Mouse (Mus musculus): ENCODE measurements around the gene Ptprd. TPM values are rescaled to one million over a fixed set of nuclear protein-coding genes. Genes with fewer than 3 reads are reported as not detected.

Ptprd gene
- polyA plus RNA-seq, 1 experiment: 7.4 TPM

DNA sequence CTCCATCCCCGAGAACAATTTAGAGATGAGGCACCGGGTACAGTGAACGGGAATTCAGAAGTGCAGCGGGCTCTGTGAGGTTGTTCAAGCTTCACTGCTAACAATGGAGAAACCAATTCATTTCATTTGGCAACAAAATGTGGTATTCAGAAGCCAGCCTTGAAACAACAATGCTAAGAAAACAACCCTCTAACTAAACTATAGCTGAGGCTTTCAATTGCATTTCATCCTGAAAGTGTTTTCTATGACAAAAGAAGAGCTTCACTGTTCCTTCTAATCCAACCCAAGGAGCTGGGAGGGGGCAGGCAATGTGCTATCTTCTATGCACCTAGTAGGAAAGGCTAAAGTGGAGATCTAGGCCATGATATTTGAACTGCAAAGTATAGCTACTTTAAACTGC, 2217.2 kb downstream of the Ptprd start:
- Histone ChIP-seq H3K4me1 (ENCODE audit: control insufficient read depth, insufficient read depth, low read length) (no peaks in the 10 kb centered on the region), H3K4me3 (replicated peaks; ENCODE audit: control insufficient read depth, low read depth, low read length) (no peak overlapping the region)
- WGBS: 88% methylated on average over 4 of the region's 4 CpGs

DNA sequence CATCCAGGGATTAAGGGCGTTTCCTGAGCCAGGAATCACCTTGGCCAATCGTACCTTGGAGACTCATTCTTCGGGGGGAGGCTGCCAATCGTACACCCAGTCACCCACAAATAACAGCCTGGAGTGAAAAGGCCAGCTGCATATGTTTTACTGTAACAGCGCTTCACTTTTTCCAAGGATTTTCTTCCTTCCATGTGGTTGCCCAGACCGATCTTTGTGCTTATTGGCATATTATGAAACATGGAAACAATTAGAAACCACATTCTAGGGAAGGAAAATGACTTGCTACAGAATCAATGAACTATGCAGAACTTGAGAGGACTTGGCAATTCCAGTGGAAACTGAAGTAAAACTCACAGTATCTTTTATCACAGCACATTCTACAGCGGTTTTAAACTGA, 2218.7 kb downstream of the Ptprd start:
- H3K27ac ChIP-seq (ENCODE audit: control insufficient read depth, insufficient read depth, low read depth, low read length, poor library complexity): no peak overlapping the region
- H3K4me3 ChIP-seq (replicated peaks; ENCODE audit: control insufficient read depth, low read depth, low read length): no peak overlapping the region
- no peaks in the 10 kb centered on the region for H3K4me1 ChIP-seq (ENCODE audit: control insufficient read depth, insufficient read depth, low read length)
- TF ChIP-seq POLR2A (IDR thresholded peaks at IDR 0.05; ENCODE audit: borderline replicate concordance, control insufficient read depth, low read depth, low read length) (no peak), CTCF (IDR thresholded peaks at IDR 0.05; ENCODE audit: control insufficient read depth, insufficient read depth, low read length) (no peak)
- WGBS: 80% methylated on average over 7 of the region's 7 CpGs

More for the DNA sequence above, 2217.2 kb downstream of the Ptprd start:
- TF ChIP-seq CTCF (IDR thresholded peaks at IDR 0.05; ENCODE audit: control insufficient read depth, insufficient read depth, low read length): no peak
- no peak for TF ChIP-seq POLR2A (IDR thresholded peaks at IDR 0.05; ENCODE audit: borderline replicate concordance, control insufficient read depth, low read depth, low read length)
- H3K27ac ChIP-seq (ENCODE audit: control insufficient read depth, insufficient read depth, low read depth, low read length, poor library complexity): no peak overlapping the region

DNA sequence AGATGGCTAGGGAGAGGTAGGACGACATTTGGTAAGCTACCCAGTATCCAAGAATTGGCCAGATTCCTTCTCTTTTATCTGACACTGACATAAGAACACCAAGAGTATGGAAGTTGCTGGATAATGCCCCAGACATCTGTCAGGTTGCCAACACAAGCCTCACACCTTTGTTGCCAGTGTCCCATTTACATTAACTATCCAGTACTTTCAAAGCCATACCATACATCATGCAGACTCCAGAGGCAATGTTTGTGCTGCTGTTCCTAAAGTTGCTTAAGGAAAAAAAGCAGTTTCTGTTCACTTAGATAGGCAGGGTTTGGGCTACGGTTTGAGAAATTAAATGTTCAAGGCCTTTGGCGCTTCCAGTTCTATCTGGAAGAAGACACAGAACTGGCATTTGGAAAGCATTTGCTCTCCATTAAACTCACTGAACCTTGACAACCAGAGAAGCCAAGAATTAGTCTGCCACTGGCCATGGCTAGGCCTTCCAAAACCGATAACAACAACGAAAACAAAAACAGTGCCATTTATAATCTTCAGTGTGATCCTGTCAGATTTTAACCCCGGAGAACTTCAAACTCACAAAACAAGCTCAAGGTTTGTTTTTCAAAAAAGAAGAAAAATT, 2220.0 kb downstream of the Ptprd start:
- 82% methylated on average over 6 of the region's 6 CpGs for WGBS
- TF ChIP-seq CTCF (IDR thresholded peaks at IDR 0.05; ENCODE audit: control insufficient read depth, insufficient read depth, low read length) (no peak), POLR2A (IDR thresholded peaks at IDR 0.05; ENCODE audit: borderline replicate concordance, control insufficient read depth, low read depth, low read length) (no peak)
- H3K4me3 ChIP-seq (replicated peaks; ENCODE audit: control insufficient read depth, low read depth, low read length): no peak overlapping the region
- H3K27ac ChIP-seq (ENCODE audit: control insufficient read depth, insufficient read depth, low read depth, low read length, poor library complexity): no peak overlapping the region
- no peaks in the 10 kb centered on the region for H3K4me1 ChIP-seq (ENCODE audit: control insufficient read depth, insufficient read depth, low read length)

DNA sequence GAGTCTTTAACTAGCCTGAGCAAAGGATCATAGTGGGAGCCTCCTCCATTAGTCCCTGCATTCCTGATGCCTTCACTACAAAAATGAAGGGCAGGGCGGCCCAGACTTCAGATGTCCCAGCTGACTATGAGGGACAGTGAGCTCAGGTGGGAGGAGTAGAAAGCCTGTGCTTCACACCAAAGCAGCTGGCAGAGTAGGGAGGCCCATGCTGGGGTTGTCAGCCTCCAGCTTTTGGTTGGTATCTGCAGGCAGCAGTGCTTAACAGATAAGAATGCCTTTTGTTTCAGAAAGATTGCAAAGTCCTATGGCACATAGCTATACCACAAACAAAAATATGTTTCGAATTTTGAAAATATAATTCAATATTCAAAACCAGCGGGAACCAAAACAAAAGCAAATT, 2237.0 kb downstream of the Ptprd start:
- no peak overlapping the region for H3K4me3 ChIP-seq (replicated peaks; ENCODE audit: control insufficient read depth, low read depth, low read length)
- WGBS: 71% methylated on average over 3 of the region's 3 CpGs
- TF ChIP-seq POLR2A (IDR thresholded peaks at IDR 0.05; ENCODE audit: borderline replicate concordance, control insufficient read depth, low read depth, low read length) (no peak), CTCF (IDR thresholded peaks at IDR 0.05; ENCODE audit: control insufficient read depth, insufficient read depth, low read length) (no peak)
- no peak overlapping the region for H3K27ac ChIP-seq (ENCODE audit: control insufficient read depth, insufficient read depth, low read depth, low read length, poor library complexity)
- H3K4me1 ChIP-seq (ENCODE audit: control insufficient read depth, insufficient read depth, low read length): no peaks in the 10 kb centered on the region

DNA sequence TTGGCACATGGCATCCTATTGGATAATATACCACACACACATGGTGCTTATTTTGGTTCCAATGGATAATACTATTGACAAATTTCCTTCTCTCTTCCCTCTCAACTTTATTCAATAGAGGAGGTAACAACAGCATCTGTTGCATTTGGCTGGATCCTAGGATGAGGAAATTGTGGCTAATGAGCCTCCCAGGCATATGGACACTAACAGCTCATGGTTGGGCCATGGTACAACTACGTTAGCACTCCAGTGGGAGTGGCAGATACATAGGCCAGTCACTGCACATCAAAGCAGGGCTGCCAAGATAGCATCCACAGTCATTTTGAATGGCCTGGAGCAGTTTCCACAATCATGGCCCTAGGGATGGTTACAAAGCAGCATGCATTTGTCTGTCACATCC, 2238.4 kb downstream of the Ptprd start:
- H3K4me3 ChIP-seq (replicated peaks; ENCODE audit: control insufficient read depth, low read depth, low read length): no peak overlapping the region
- no peak overlapping the region for H3K27ac ChIP-seq (ENCODE audit: control insufficient read depth, insufficient read depth, low read depth, low read length, poor library complexity)
- TF ChIP-seq CTCF (IDR thresholded peaks at IDR 0.05; ENCODE audit: control insufficient read depth, insufficient read depth, low read length) (no peak), POLR2A (IDR thresholded peaks at IDR 0.05; ENCODE audit: borderline replicate concordance, control insufficient read depth, low read depth, low read length) (no peak)
- 68% methylated on average over 1 of the region's 1 CpGs for WGBS
- no peaks in the 10 kb centered on the region for H3K4me1 ChIP-seq (ENCODE audit: control insufficient read depth, insufficient read depth, low read length)

DNA sequence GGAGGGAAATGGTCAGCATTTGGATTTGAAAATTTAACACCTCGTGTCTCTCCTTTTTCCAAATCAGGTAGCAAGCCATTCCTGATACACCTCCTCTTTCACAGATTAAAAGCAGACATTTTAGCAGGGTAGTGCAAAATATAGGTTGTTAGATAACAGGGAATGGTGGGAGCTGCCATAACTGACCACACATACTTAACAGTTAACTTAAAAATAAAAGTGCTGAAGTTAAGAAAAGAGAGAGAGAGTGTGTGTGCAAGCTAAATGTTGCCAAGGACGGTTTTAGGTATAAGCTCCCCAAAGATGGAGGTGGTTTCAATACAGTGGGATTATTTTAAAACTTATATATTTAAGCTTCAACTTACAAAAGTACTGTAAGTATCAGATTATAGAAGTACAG, 2241.8 kb downstream of the Ptprd start:
- WGBS: 72% methylated on average over 2 of the region's 2 CpGs
- no peak overlapping the region for H3K27ac ChIP-seq (ENCODE audit: control insufficient read depth, insufficient read depth, low read depth, low read length, poor library complexity)
- no peak overlapping the region for H3K4me3 ChIP-seq (replicated peaks; ENCODE audit: control insufficient read depth, low read depth, low read length)
- no peak for TF ChIP-seq CTCF (IDR thresholded peaks at IDR 0.05; ENCODE audit: control insufficient read depth, insufficient read depth, low read length)
- TF ChIP-seq POLR2A (IDR thresholded peaks at IDR 0.05; ENCODE audit: borderline replicate concordance, control insufficient read depth, low read depth, low read length): no peak
- H3K4me1 ChIP-seq (ENCODE audit: control insufficient read depth, insufficient read depth, low read length): no peaks in the 10 kb centered on the region

DNA sequence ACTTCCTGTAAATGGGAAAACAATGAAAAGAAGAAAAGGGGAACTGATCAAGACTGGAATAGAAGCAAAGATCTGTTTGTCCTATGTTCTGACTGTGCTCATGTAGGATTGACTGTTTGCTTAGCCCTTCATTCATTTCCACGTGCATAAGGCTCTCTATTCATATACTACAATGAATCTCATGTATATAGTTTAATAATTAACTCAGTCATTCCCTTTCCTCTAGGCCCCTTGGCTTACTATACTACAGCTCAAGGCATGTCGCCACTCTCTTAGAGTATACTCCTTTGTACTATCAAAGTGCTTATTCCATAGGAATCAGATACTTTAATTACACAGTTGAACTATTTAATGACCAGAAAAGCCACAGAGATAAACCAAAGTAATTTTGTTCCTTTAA, 2243.1 kb downstream of the Ptprd start:
- TF ChIP-seq CTCF (IDR thresholded peaks at IDR 0.05; ENCODE audit: control insufficient read depth, insufficient read depth, low read length): no peak
- no peak for TF ChIP-seq POLR2A (IDR thresholded peaks at IDR 0.05; ENCODE audit: borderline replicate concordance, control insufficient read depth, low read depth, low read length)
- no peak overlapping the region for H3K27ac ChIP-seq (ENCODE audit: control insufficient read depth, insufficient read depth, low read depth, low read length, poor library complexity)
- no peak overlapping the region for H3K4me3 ChIP-seq (replicated peaks; ENCODE audit: control insufficient read depth, low read depth, low read length)
- 65% methylated on average over 2 of the region's 2 CpGs for WGBS
- no peaks in the 10 kb centered on the region for H3K4me1 ChIP-seq (ENCODE audit: control insufficient read depth, insufficient read depth, low read length)

DNA sequence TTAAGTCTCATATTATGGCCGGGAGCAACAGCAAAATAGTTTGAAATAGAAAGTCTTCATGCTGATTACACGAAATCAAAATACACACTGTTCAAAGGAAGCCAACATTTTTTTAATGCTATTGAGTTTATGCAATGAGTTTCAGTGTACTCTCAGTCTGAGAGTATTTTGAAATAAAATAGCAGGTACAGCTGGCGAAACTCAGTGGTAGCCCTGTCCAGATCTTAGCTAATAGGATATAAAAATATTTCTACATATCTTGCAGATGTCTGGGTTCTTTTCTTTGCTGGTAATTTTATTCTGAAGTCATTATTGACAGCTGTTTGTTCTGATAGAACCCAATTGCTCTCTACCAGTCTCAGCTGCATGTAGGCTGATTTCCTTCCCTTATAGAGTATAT, 2246.0 kb downstream of the Ptprd start:
- Histone ChIP-seq H3K4me3 (replicated peaks; ENCODE audit: control insufficient read depth, low read depth, low read length) (no peak overlapping the region), H3K4me1 (ENCODE audit: control insufficient read depth, insufficient read depth, low read length) (no peaks in the 10 kb centered on the region), H3K27ac (ENCODE audit: control insufficient read depth, insufficient read depth, low read depth, low read length, poor library complexity) (no peak overlapping the region)
- TF ChIP-seq POLR2A (IDR thresholded peaks at IDR 0.05; ENCODE audit: borderline replicate concordance, control insufficient read depth, low read depth, low read length) (no peak), CTCF (IDR thresholded peaks at IDR 0.05; ENCODE audit: control insufficient read depth, insufficient read depth, low read length) (no peak)
- 77% methylated on average over 3 of the region's 3 CpGs for WGBS

DNA sequence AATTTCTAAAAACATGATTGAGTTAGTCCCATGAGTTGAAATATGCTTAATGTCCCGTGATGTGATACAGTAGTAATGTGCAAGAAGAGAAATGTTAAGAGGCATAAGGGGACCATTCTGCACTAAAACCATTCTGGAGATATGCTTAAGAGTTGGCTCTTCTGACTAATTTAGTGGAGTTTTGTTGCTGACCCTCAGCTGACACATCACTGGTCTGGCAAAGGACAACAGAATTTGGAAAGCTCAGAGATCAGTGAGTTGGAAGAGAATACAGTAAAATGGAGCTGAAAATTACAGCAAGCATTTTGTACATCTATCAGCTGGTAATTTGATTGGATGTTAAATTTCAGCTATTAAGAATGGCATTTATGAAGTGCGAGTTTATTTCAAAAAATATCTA, 2248.8 kb downstream of the Ptprd start:
- 82% methylated on average over 2 of the region's 2 CpGs for WGBS
- TF ChIP-seq CTCF (IDR thresholded peaks at IDR 0.05; ENCODE audit: control insufficient read depth, insufficient read depth, low read length) (no peak), POLR2A (IDR thresholded peaks at IDR 0.05; ENCODE audit: borderline replicate concordance, control insufficient read depth, low read depth, low read length) (no peak)
- no peaks in the 10 kb centered on the region for H3K4me1 ChIP-seq (ENCODE audit: control insufficient read depth, insufficient read depth, low read length)
- no peak overlapping the region for H3K4me3 ChIP-seq (replicated peaks; ENCODE audit: control insufficient read depth, low read depth, low read length)
- H3K27ac ChIP-seq (ENCODE audit: control insufficient read depth, insufficient read depth, low read depth, low read length, poor library complexity): no peak overlapping the region
